Mouse (Mus musculus) megakaryocyte, embryonic 14.5 days (primary cell): ENCODE results near the gene Fam213b. TPM values are rescaled to one million over a fixed set of nuclear protein-coding genes. Genes with fewer than 3 reads are reported as not detected.

Experiments
- H3K27me3 ChIP-seq: replicated peaks from 2 replicates; pipeline ENCODE3; 2012; ENCODE audit warnings: inconsistent platforms
- H3K36me3 ChIP-seq: replicated peaks from 2 replicates; pipeline ENCODE3; 2012; ENCODE audit warnings: low read length, inconsistent platforms, mixed read lengths
- H3K4me1 ChIP-seq: 2 replicates; pipeline ENCODE4 v1.6.1; 2012; ENCODE audit warnings: inconsistent platforms
- H3K4me3 ChIP-seq: replicated peaks from 2 replicates; pipeline ENCODE3; 2012; ENCODE audit warnings: moderate library complexity, mild to moderate bottlenecking, inconsistent platforms
- H3K9me3 ChIP-seq: 2 replicates; pipeline ENCODE4 v1.6.1; 2012; ENCODE audit warnings: inconsistent platforms
- FLI1 ChIP-seq: IDR thresholded peaks from 2 replicates; pipeline ENCODE4 v1.6.1; 2012; ENCODE audit warnings: low read length, inconsistent platforms, mixed read lengths
- GATA1 ChIP-seq: IDR thresholded peaks from 3 replicates; pipeline ENCODE4 v1.6.1; 2012; ENCODE audit warnings: mixed read lengths, low read length, inconsistent platforms, borderline replicate concordance
- polyA plus RNA-seq: library from polyadenylated mRNA; stranded (reverse); fragments of >175 nt; gene quantifications from 2 replicates; pipeline ENCODE4 v1.2.3, GENCODE M21; 2012; ENCODE audit warnings: low replicate concordance; ENCODE audit not compliant: insufficient read depth

Gene Fam213b
- polyA plus RNA-seq, 1 experiment: 13.1 TPM

GRCm38 (mm10) chr4:154882014-154882659, 16.8 kb downstream of the Fam213b start:
- Histone ChIP-seq H3K27me3 (peaks cover 44% of the 10 kb centered on the region), H3K4me1 (peaks cover 22% of the 10 kb centered on the region), H3K4me3 (peak overlapping the region; percentile 5), H3K36me3 (no peaks in the 10 kb centered on the region), H3K9me3 (no peaks in the 10 kb centered on the region)
- no peak for TF ChIP-seq GATA1
- no peak for TF ChIP-seq FLI1

- Histone ChIP-seq H3K4me3 (peak overlapping the region; percentile 66), H3K4me1 (peaks cover 22% of the 10 kb centered on the region), H3K27me3 (peaks cover 36% of the 10 kb centered on the region), H3K9me3 (no peaks in the 10 kb centered on the region), H3K36me3 (no peaks in the 10 kb centered on the region)
- TF ChIP-seq FLI1 (no peak), GATA1 (no peak)
Measured at GRCm38 (mm10) chr4:154880730-154881129, 18.2 kb downstream of the Fam213b start.

- peak overlapping the region; percentile 85 for H3K4me3 ChIP-seq
- peaks cover 22% of the 10 kb centered on the region for H3K4me1 ChIP-seq
- no peaks in the 10 kb centered on the region for H3K36me3 ChIP-seq
- TF ChIP-seq GATA1 (no peak), FLI1 (no peak)
- H3K27me3 ChIP-seq: peaks cover 16% of the 10 kb centered on the region
- H3K9me3 ChIP-seq: peaks cover 3% of the 10 kb centered on the region
Measured at GRCm38 (mm10) chr4:154877864-154878548, 20.9 kb downstream of the Fam213b start.

GRCm38 (mm10) chr4:154873186-154873585, 25.7 kb downstream of the Fam213b start:
- H3K4me1 ChIP-seq: peaks cover 1% of the 10 kb centered on the region; the same call in 1 of the 2 replicates
- no peaks in the 10 kb centered on the region for H3K36me3 ChIP-seq
- H3K27me3 ChIP-seq: peaks cover 43% of the 10 kb centered on the region
- H3K9me3 ChIP-seq: peaks cover 4% of the 10 kb centered on the region
- no peak overlapping the region for H3K4me3 ChIP-seq
- TF ChIP-seq FLI1 (no peak), GATA1 (no peak)

GRCm38 (mm10) chr4:154871757-154872251, 27.1 kb downstream of the Fam213b start:
- Histone ChIP-seq H3K27me3 (peaks cover 55% of the 10 kb centered on the region), H3K4me1 (peaks cover 4% of the 10 kb centered on the region; the same call in 1 of the 2 replicates), H3K36me3 (no peaks in the 10 kb centered on the region), H3K4me3 (no peak overlapping the region), H3K9me3 (peaks cover 4% of the 10 kb centered on the region)
- TF ChIP-seq GATA1 (no peak), FLI1 (no peak)

GRCm38 (mm10) chr4:154870721-154871120, 28.2 kb downstream of the Fam213b start:
- Histone ChIP-seq H3K27me3 (peaks cover 62% of the 10 kb centered on the region), H3K4me3 (no peak overlapping the region), H3K4me1 (peaks cover 4% of the 10 kb centered on the region; the same call in 1 of the 2 replicates), H3K9me3 (peaks cover 4% of the 10 kb centered on the region), H3K36me3 (no peaks in the 10 kb centered on the region)
- TF ChIP-seq FLI1: no peak
- TF ChIP-seq GATA1: no peak

GRCm38 (mm10) chr4:154869440-154869839, 29.5 kb downstream of the Fam213b start, which contains the start of gene Mmel1:
TSS of gene Mmel1 (plus strand) at chr4:154869585.
- H3K36me3 ChIP-seq: no peaks in the 10 kb centered on the region
- H3K4me1 ChIP-seq: peaks cover 12% of the 10 kb centered on the region
- H3K27me3 ChIP-seq: peaks cover 62% of the 10 kb centered on the region
- no peak within 1 kb of the TSS for H3K4me3 ChIP-seq
- TF ChIP-seq FLI1: no peak
- no peak for TF ChIP-seq GATA1
- H3K9me3 ChIP-seq: peaks cover 4% of the 10 kb centered on the region

- no peaks in the 10 kb centered on the region for H3K36me3 ChIP-seq
- H3K27me3 ChIP-seq: peaks cover 60% of the 10 kb centered on the region
- no peaks in the 10 kb centered on the region for H3K9me3 ChIP-seq
- TF ChIP-seq GATA1 (no peak), FLI1 (no peak)
- peaks cover 19% of the 10 kb centered on the region for H3K4me1 ChIP-seq
- H3K4me3 ChIP-seq: no peak overlapping the region
Measured at GRCm38 (mm10) chr4:154867257-154867656, 31.7 kb downstream of the Fam213b start.

- H3K36me3 ChIP-seq: no peaks in the 10 kb centered on the region
- TF ChIP-seq GATA1 (no peak), FLI1 (no peak)
- H3K27me3 ChIP-seq: peaks cover 52% of the 10 kb centered on the region
- no peaks in the 10 kb centered on the region for H3K9me3 ChIP-seq
- peaks cover 26% of the 10 kb centered on the region for H3K4me1 ChIP-seq
- no peak overlapping the region for H3K4me3 ChIP-seq
Measured at GRCm38 (mm10) chr4:154866391-154866790, 32.5 kb downstream of the Fam213b start.
